Mouse (Mus musculus): ENCODE measurements around the gene Aebp2. TPM values are rescaled to one million over a fixed set of nuclear protein-coding genes. Genes with fewer than 3 reads are reported as not detected.
"Not testable (repeated sequence)": the region's sequence is repeated elsewhere in the genome, so short reads cannot be mapped to it uniquely, and the experiment has no call there.

Gene Aebp2
- polyA plus RNA-seq, 1 experiment from 2014 or later: 12.4 TPM

- Histone ChIP-seq H3K4me3 (ENCODE audit: low read depth, low read length) (no peak overlapping the region), H3K4me1 (ENCODE audit: control insufficient read depth, insufficient read depth, low read length) (no peaks in the 10 kb centered on the region), H3K27ac (replicated peaks; ENCODE audit: low read depth, low read length) (no peak overlapping the region), H3K4me2 (ENCODE audit: low read depth, severe bottlenecking) (no peak overlapping the region), H3K36me3 (ENCODE audit: control insufficient read depth, insufficient read depth, low read length) (no peaks in the 10 kb centered on the region; the same call in 1 of the 2 replicates), H3K9me3 (ENCODE audit: control insufficient read depth, low read length) (no peaks in the 10 kb centered on the region), H3K9ac (ENCODE audit: low read length) (no peak overlapping the region), H3K27me3 (ENCODE audit: control insufficient read depth, insufficient read depth, low read length) (no peaks in the 10 kb centered on the region)
- 35% methylated on average over 1 of the region's 1 CpGs for WGBS
- ATAC-seq (ENCODE audit: insufficient number of reproducible peaks, low FRiP score, low TSS enrichment, low read depth) (no peak), DNase-seq (ENCODE audit: low spot score) (no peak)
Observed at GRCm38 (mm10) chr6:140649812-140650211, 27.3 kb downstream of the Aebp2 start.

DNA sequence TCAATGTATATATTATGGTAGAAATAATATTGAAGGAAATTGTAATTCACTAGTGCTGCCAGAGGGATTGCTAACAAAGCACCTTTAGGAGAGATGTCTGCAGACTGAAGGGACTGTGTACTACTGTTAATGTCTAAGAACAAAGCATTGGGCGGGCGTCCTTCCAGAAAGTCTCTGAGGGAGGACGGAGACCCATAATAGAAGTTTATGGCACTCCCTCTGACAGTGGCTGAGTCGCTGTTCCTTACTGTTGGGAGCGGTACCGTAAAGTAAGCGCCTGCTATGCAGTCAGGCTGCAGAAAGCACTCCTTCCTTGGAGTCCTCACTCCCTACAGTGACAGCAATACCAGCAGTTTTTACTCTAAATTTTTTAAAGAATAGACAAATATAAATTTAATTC is 29.5 kb downstream of the Aebp2 start:
- no peak for ATAC-seq (ENCODE audit: insufficient number of reproducible peaks, low FRiP score, low TSS enrichment, low read depth)
- Histone ChIP-seq H3K36me3 (ENCODE audit: control insufficient read depth, insufficient read depth, low read length) (no peaks in the 10 kb centered on the region), H3K4me1 (ENCODE audit: control insufficient read depth, insufficient read depth, low read length) (peaks cover 8% of the 10 kb centered on the region; the same call in 1 of the 2 replicates), H3K4me3 (ENCODE audit: low read depth, low read length) (no peak overlapping the region), H3K27me3 (ENCODE audit: control insufficient read depth, insufficient read depth, low read length) (no peaks in the 10 kb centered on the region), H3K9me3 (ENCODE audit: control insufficient read depth, low read length) (no peaks in the 10 kb centered on the region), H3K4me2 (ENCODE audit: low read depth, severe bottlenecking) (no peak overlapping the region), H3K9ac (ENCODE audit: low read length) (no peak overlapping the region), H3K27ac (replicated peaks; ENCODE audit: low read depth, low read length) (no peak overlapping the region)
- WGBS: 70% methylated on average over 7 of the region's 7 CpGs
- DNase-seq (ENCODE audit: low spot score): no peak

GRCm38 (mm10) chr6:140655451-140655850 is 33.0 kb downstream of the Aebp2 start:
- 96% methylated on average over 7 of the region's 7 CpGs for WGBS
- Histone ChIP-seq H3K4me3 (ENCODE audit: low read depth, low read length) (no peak overlapping the region), H3K27me3 (ENCODE audit: control insufficient read depth, insufficient read depth, low read length) (no peaks in the 10 kb centered on the region), H3K27ac (replicated peaks; ENCODE audit: low read depth, low read length) (no peak overlapping the region), H3K9me3 (ENCODE audit: control insufficient read depth, low read length) (no peaks in the 10 kb centered on the region), H3K9ac (ENCODE audit: low read length) (no peak overlapping the region), H3K4me1 (ENCODE audit: control insufficient read depth, insufficient read depth, low read length) (peaks cover 8% of the 10 kb centered on the region; the same call in 1 of the 2 replicates), H3K4me2 (ENCODE audit: low read depth, severe bottlenecking) (no peak overlapping the region), H3K36me3 (ENCODE audit: control insufficient read depth, insufficient read depth, low read length) (no peaks in the 10 kb centered on the region)
- ATAC-seq (ENCODE audit: insufficient number of reproducible peaks, low FRiP score, low TSS enrichment, low read depth) (no peak), DNase-seq (ENCODE audit: low spot score) (no peak)

DNA sequence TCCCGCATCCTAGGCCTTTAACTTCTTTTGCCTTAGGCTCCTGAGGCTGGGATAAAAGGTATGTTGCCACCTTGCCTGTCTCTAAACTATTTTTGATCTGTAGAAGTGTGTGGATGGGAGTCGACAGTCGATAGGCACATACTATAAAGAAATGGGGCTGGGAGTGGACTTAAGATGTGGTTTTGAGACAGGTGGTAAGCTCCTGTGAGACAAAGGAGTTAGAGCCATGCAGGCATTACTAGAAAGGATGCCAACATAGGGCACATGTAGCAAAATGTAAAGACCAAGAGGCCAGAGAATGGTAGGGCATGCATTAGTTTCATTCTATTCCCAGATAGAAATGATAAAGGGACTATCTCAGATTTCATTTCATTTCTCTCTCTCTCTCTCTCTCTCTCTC is 34.5 kb downstream of the Aebp2 start:
- no peak for DNase-seq (ENCODE audit: low spot score)
- no peak overlapping the region for H3K9ac ChIP-seq (ENCODE audit: low read length)
- no peaks in the 10 kb centered on the region for H3K27me3 ChIP-seq (ENCODE audit: control insufficient read depth, insufficient read depth, low read length)
- no peak for ATAC-seq (ENCODE audit: insufficient number of reproducible peaks, low FRiP score, low TSS enrichment, low read depth)
- no peak overlapping the region for H3K4me2 ChIP-seq (ENCODE audit: low read depth, severe bottlenecking)
- H3K4me3 ChIP-seq (ENCODE audit: low read depth, low read length): no peak overlapping the region
- H3K36me3 ChIP-seq (ENCODE audit: control insufficient read depth, insufficient read depth, low read length): no peaks in the 10 kb centered on the region
- no peak overlapping the region for H3K27ac ChIP-seq (replicated peaks; ENCODE audit: low read depth, low read length)
- 91% methylated on average over 3 of the region's 3 CpGs for WGBS
- no peaks in the 10 kb centered on the region for H3K9me3 ChIP-seq (ENCODE audit: control insufficient read depth, low read length)
- peaks cover 8% of the 10 kb centered on the region; the same call in 1 of the 2 replicates for H3K4me1 ChIP-seq (ENCODE audit: control insufficient read depth, insufficient read depth, low read length)

DNA sequence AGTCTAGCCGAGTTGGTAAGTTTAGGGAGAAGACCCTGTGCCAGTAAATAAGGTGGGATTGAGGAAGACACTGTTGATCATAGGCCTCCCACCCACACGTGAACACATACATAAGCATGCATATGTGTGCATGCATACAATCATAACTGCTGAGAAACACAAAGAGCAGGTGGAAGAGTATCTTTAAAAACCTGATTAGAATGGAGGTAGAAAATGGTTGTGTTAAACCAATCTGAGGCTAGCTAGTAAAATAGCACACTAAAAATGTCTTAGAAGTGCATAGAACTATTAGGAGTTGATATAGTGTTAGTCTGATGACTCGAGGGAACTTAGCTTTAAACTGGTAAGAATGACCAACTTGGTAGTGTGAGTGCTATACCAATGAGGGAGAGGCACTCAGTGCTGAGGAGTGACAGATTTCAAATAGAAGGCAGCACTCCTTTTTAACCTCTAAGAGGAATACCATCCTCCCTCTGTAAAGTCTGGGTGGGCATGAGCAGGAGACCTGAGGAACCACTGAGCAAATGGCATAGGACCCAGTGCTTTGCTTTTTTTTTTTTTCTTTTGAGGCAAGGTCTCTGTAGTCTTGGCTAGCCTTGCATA is 35.6 kb downstream of the Aebp2 start:
- no peak overlapping the region for H3K4me3 ChIP-seq (ENCODE audit: low read depth, low read length)
- no peaks in the 10 kb centered on the region for H3K36me3 ChIP-seq (ENCODE audit: control insufficient read depth, insufficient read depth, low read length)
- H3K4me1 ChIP-seq (ENCODE audit: control insufficient read depth, insufficient read depth, low read length): peaks cover 8% of the 10 kb centered on the region; the same call in 1 of the 2 replicates
- 87% methylated on average over 3 of the region's 3 CpGs for WGBS
- no peaks in the 10 kb centered on the region for H3K9me3 ChIP-seq (ENCODE audit: control insufficient read depth, low read length)
- H3K9ac ChIP-seq (ENCODE audit: low read length): no peak overlapping the region
- H3K27me3 ChIP-seq (ENCODE audit: control insufficient read depth, insufficient read depth, low read length): no peaks in the 10 kb centered on the region
- DNase-seq (ENCODE audit: low spot score) (no peak), ATAC-seq (ENCODE audit: insufficient number of reproducible peaks, low FRiP score, low TSS enrichment, low read depth) (no peak)
- H3K4me2 ChIP-seq (ENCODE audit: low read depth, severe bottlenecking): no peak overlapping the region
- H3K27ac ChIP-seq (replicated peaks; ENCODE audit: low read depth, low read length): no peak overlapping the region

- Histone ChIP-seq H3K36me3 (ENCODE audit: control insufficient read depth, insufficient read depth, low read length) (no peaks in the 10 kb centered on the region), H3K27me3 (ENCODE audit: control insufficient read depth, insufficient read depth, low read length) (no peaks in the 10 kb centered on the region), H3K4me2 (ENCODE audit: low read depth, severe bottlenecking) (no peak overlapping the region), H3K9me3 (ENCODE audit: control insufficient read depth, low read length) (no peaks in the 10 kb centered on the region), H3K4me3 (ENCODE audit: low read depth, low read length) (no peak overlapping the region), H3K27ac (replicated peaks; ENCODE audit: low read depth, low read length) (no peak overlapping the region), H3K9ac (ENCODE audit: low read length) (no peak overlapping the region), H3K4me1 (ENCODE audit: control insufficient read depth, insufficient read depth, low read length) (peaks cover 2% of the 10 kb centered on the region; the same call in 1 of the 2 replicates)
- ATAC-seq (ENCODE audit: insufficient number of reproducible peaks, low FRiP score, low TSS enrichment, low read depth) (no peak), DNase-seq (ENCODE audit: low spot score) (no peak)
- 86% methylated on average over 10 of the region's 10 CpGs for WGBS
Observed at GRCm38 (mm10) chr6:140661111-140661510, 38.6 kb downstream of the Aebp2 start.

DNA sequence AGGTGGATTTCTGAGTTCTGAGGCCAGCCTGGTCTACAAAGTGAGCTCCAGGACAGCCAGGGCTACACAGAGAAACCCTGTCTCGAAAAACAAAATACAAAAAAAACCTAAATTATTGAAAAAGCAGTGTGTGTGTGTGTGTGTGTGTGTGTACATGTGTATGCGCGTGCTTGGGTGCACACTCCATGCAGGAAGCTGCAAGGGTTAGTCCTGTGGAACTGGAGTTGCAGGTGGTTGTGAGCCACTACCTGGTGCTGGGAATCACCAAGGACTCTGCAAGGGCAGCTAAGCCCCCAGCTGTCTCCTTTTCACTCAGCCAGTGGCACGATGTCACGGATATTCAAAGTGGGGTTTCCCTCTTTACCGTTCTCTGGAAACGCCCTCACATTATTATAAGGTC is 39.3 kb downstream of the Aebp2 start:
- Histone ChIP-seq H3K9me3 (ENCODE audit: control insufficient read depth, low read length) (no peaks in the 10 kb centered on the region), H3K9ac (ENCODE audit: low read length) (no peak overlapping the region), H3K4me1 (ENCODE audit: control insufficient read depth, insufficient read depth, low read length) (no peaks in the 10 kb centered on the region), H3K27ac (replicated peaks; ENCODE audit: low read depth, low read length) (no peak overlapping the region), H3K36me3 (ENCODE audit: control insufficient read depth, insufficient read depth, low read length) (no peaks in the 10 kb centered on the region), H3K27me3 (ENCODE audit: control insufficient read depth, insufficient read depth, low read length) (no peaks in the 10 kb centered on the region), H3K4me2 (ENCODE audit: low read depth, severe bottlenecking) (no peak overlapping the region), H3K4me3 (ENCODE audit: low read depth, low read length) (no peak overlapping the region)
- 91% methylated on average over 7 of the region's 7 CpGs for WGBS
- ATAC-seq (ENCODE audit: insufficient number of reproducible peaks, low FRiP score, low TSS enrichment, low read depth) (no peak), DNase-seq (ENCODE audit: low spot score) (no peak)

GRCm38 (mm10) chr6:140662290-140662689 is 39.8 kb downstream of the Aebp2 start:
- DNase-seq (ENCODE audit: low spot score) (no peak), ATAC-seq (ENCODE audit: insufficient number of reproducible peaks, low FRiP score, low TSS enrichment, low read depth) (no peak)

DNA sequence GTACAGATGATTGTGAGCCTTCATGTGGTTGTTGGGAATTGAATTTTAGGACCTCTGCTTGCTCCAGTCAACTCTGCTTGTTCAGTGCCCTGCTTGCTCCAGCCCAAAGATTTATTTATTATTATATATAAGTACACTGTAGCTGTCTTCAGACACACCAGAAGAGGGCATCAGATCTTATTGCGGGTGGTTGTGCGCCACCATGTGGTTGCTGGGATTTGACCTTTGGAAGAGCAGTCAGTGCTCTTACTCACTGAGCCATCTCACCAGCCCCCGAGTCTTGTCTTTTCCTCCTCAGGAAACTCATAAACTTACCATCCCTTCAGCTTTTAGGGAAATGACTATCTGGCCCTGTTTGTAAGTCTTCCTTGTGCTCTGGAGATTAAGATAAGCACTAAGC is 40.2 kb downstream of the Aebp2 start:
- not testable (repeated sequence) for H3K36me3 ChIP-seq (ENCODE audit: control insufficient read depth, insufficient read depth, low read length); ATAC-seq (ENCODE audit: insufficient number of reproducible peaks, low FRiP score, low TSS enrichment, low read depth); H3K9me3 ChIP-seq (ENCODE audit: control insufficient read depth, low read length); H3K4me2 ChIP-seq (ENCODE audit: low read depth, severe bottlenecking); H3K27ac ChIP-seq (replicated peaks; ENCODE audit: low read depth, low read length); H3K9ac ChIP-seq (ENCODE audit: low read length); H3K27me3 ChIP-seq (ENCODE audit: control insufficient read depth, insufficient read depth, low read length); H3K4me3 ChIP-seq (ENCODE audit: low read depth, low read length); DNase-seq (ENCODE audit: low spot score); H3K4me1 ChIP-seq (ENCODE audit: control insufficient read depth, insufficient read depth, low read length)
- 57% methylated on average over 3 of the region's 3 CpGs for WGBS

More at GRCm38 (mm10) chr6:140662290-140662689, 39.8 kb downstream of the Aebp2 start:
- no peaks in the 10 kb centered on the region for H3K36me3 ChIP-seq (ENCODE audit: control insufficient read depth, insufficient read depth, low read length)
- H3K9me3 ChIP-seq (ENCODE audit: control insufficient read depth, low read length): no peaks in the 10 kb centered on the region
- H3K27me3 ChIP-seq (ENCODE audit: control insufficient read depth, insufficient read depth, low read length): no peaks in the 10 kb centered on the region
- WGBS: 80% methylated on average over 6 of the region's 6 CpGs
- no peak overlapping the region for H3K27ac ChIP-seq (replicated peaks; ENCODE audit: low read depth, low read length)
- no peak overlapping the region for H3K9ac ChIP-seq (ENCODE audit: low read length)
- H3K4me1 ChIP-seq (ENCODE audit: control insufficient read depth, insufficient read depth, low read length): no peaks in the 10 kb centered on the region
- H3K4me3 ChIP-seq (ENCODE audit: low read depth, low read length): no peak overlapping the region
- no peak overlapping the region for H3K4me2 ChIP-seq (ENCODE audit: low read depth, severe bottlenecking)

Measured in limb, embryonic 11.5 days (tissue).